Mouse (Mus musculus): ENCODE data around the gene Morc3. TPM values are rescaled to one million over a fixed set of nuclear protein-coding genes. Genes with fewer than 3 reads are reported as not detected.

The Morc3 gene
- polyA plus RNA-seq, 1 experiment: 25.1 TPM

DNA sequence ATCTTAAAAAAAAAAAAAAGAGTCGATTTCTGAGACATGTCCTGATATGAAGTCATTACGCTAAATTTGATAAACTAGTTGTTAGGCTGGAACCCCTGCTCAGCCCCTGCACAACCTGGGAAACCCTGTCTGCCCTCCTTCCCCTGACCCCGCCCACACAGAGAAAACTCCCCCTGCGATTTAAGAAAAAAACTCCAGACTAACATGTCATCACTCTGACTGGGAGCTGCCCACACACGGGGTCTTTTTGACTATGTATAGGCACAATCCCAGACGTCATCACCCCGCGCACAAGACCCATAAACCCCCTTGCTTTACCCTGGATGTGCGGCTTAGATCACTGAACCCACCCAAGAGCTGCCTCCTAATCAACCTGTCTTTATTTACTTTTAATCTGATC, 1.9 kb upstream of the Morc3 start:
- DNase-seq: no peak
- Histone ChIP-seq H3K4me3 (replicated peaks; ENCODE audit: insufficient read depth, low read depth, low read length) (no peak overlapping the region), H3K27me3 (ENCODE audit: control insufficient read depth, insufficient read depth, low read length) (no peaks in the 10 kb centered on the region), H3K4me1 (ENCODE audit: control insufficient read depth, insufficient read depth, low read length) (no peaks in the 10 kb centered on the region), H3K27ac (ENCODE audit: insufficient read depth, low read length) (no peak overlapping the region)
- WGBS: 93% methylated on average over 9 of the region's 9 CpGs
- no peak for TF ChIP-seq POLR2A (IDR thresholded peaks at IDR 0.05; ENCODE audit: borderline replicate concordance, insufficient read depth, low read length)
- no peak for TF ChIP-seq CTCF (IDR thresholded peaks at IDR 0.05; ENCODE audit: borderline replicate concordance, insufficient read depth, low read depth, low read length)

DNA sequence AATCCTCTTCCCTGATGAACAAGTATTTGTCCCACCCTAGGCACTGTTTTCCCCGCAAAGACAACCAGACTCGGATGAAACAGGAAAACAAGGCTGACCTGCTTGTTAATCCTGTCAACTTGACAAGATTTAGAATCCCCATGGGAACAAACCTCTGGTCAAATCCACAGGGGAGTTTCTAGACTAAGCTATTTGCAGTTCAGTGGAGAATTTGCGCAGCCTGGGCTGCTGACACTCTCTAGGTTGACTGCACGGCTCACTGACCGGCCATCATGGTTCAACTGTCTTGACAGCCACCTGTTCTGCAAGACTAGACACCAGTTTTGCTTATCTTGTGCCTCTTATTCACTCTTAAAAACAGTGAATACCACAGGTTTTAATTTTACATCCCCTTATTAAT, 1.0 kb upstream of the Morc3 start:
- no peak for TF ChIP-seq POLR2A (IDR thresholded peaks at IDR 0.05; ENCODE audit: borderline replicate concordance, insufficient read depth, low read length)
- TF ChIP-seq CTCF (IDR thresholded peaks at IDR 0.05; ENCODE audit: borderline replicate concordance, insufficient read depth, low read depth, low read length): no peak
- Histone ChIP-seq H3K27ac (ENCODE audit: insufficient read depth, low read length) (no peak overlapping the region), H3K4me3 (replicated peaks; ENCODE audit: insufficient read depth, low read depth, low read length) (no peak overlapping the region), H3K27me3 (ENCODE audit: control insufficient read depth, insufficient read depth, low read length) (no peaks in the 10 kb centered on the region), H3K4me1 (ENCODE audit: control insufficient read depth, insufficient read depth, low read length) (no peaks in the 10 kb centered on the region)
- 44% methylated on average over 5 of the region's 5 CpGs for WGBS
- no peak for DNase-seq

DNA sequence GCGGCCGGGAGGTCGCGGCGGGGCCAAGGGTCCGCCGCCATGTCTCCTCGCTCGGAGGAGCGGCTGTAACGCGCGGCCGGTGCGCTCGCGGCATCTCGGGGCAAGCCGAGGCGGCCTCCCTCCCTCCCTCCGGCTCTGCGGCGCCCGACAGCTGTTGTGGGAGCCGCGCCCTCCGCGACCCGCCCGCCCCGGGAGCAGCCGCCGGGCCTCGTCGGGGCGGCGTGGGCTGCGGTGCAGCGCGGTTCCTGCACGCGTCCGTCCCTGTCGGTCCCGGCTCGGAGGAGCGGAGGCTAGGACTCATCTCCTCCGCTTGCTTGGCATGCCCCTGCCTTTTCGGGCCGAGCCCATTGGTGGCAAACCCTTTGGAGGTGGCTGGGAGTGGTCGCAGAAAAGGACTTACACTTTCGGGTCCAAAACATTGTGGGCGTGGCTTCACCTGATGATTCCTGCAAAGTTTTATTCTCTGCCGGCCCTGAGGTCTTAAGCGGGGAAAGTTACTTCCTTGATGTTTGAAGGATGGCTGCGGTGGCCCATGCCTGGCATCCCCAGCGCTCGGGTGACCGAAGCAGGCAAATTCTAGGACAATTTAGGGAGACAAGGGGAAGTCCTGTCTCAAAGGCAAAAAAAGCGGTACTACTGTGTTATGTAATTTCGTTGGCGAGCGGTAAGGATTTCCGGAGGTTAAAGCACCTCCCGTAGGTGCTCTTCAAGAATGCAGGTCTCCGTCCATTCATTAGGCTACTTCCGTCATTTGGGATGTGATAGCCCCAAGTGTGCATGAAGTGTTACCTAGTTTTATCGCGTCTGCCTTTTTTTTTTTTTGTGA, 743 bp downstream of the Morc3 start:
- no peak for TF ChIP-seq CTCF (IDR thresholded peaks at IDR 0.05; ENCODE audit: borderline replicate concordance, insufficient read depth, low read depth, low read length)
- no peak for TF ChIP-seq POLR2A (IDR thresholded peaks at IDR 0.05; ENCODE audit: borderline replicate concordance, insufficient read depth, low read length)
- peak overlapping the region; percentile 27 for H3K27ac ChIP-seq (ENCODE audit: insufficient read depth, low read length)
- WGBS: under 1% methylated on average over 67 of the region's 69 CpGs
- peak overlapping the region; percentile 57 for H3K4me3 ChIP-seq (replicated peaks; ENCODE audit: insufficient read depth, low read depth, low read length)
- DNase-seq: peak in 1 of 2 experiments; percentile 68
- no peaks in the 10 kb centered on the region for H3K4me1 ChIP-seq (ENCODE audit: control insufficient read depth, insufficient read depth, low read length)
- no peaks in the 10 kb centered on the region for H3K27me3 ChIP-seq (ENCODE audit: control insufficient read depth, insufficient read depth, low read length)

DNA sequence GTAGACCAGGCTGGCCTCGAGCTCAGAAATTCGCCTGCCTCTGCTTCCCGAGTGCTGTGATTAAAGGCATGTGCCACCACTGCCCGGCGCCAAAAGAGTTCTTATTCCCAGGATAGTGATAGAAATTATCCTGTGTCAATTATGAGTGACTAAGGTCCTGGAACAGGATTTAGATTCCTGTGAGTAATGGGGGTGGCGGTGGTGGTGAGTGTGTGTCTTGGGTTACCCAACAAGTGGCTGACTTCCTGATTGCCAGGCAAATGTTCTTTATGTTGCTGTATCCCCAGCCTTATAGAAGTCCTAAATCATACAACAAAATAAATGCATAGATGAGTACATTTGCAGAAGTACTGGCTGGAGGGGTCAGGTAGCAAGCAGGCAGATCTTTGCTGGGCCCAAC, 1.6 kb downstream of the Morc3 start:
- 93% methylated on average over 6 of the region's 6 CpGs for WGBS
- H3K4me3 ChIP-seq (replicated peaks; ENCODE audit: insufficient read depth, low read depth, low read length): no peak overlapping the region
- peak; percentile 7 to 12 for DNase-seq
- H3K4me1 ChIP-seq (ENCODE audit: control insufficient read depth, insufficient read depth, low read length): no peaks in the 10 kb centered on the region
- H3K27me3 ChIP-seq (ENCODE audit: control insufficient read depth, insufficient read depth, low read length): no peaks in the 10 kb centered on the region
- TF ChIP-seq POLR2A (IDR thresholded peaks at IDR 0.05; ENCODE audit: borderline replicate concordance, insufficient read depth, low read length): no peak
- no peak for TF ChIP-seq CTCF (IDR thresholded peaks at IDR 0.05; ENCODE audit: borderline replicate concordance, insufficient read depth, low read depth, low read length)
- no peak overlapping the region for H3K27ac ChIP-seq (ENCODE audit: insufficient read depth, low read length)

DNA sequence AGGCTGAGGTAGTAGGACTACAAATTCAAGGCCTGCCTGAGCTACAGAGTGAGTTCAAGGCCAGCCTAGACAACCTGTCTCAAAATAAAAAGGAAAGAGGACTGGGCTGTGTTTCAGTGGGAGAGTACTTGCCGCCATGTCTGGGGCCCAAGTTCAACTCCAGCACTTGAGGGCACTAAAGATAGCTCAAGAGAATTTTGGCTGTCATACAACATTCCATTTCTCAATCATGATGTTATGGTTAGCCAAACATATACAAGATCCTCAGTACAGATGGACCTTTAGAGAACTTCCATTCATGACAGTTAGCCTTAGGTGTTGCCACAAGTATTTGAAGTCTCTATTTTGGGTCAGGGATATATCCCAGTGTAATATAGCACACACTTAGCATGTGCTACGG, 2.2 kb downstream of the Morc3 start:
- no peak overlapping the region for H3K27ac ChIP-seq (ENCODE audit: insufficient read depth, low read length)
- no peak overlapping the region for H3K4me3 ChIP-seq (replicated peaks; ENCODE audit: insufficient read depth, low read depth, low read length)
- H3K27me3 ChIP-seq (ENCODE audit: control insufficient read depth, insufficient read depth, low read length): no peaks in the 10 kb centered on the region
- TF ChIP-seq CTCF (IDR thresholded peaks at IDR 0.05; ENCODE audit: borderline replicate concordance, insufficient read depth, low read depth, low read length) (no peak), POLR2A (IDR thresholded peaks at IDR 0.05; ENCODE audit: borderline replicate concordance, insufficient read depth, low read length) (no peak)
- no peaks in the 10 kb centered on the region for H3K4me1 ChIP-seq (ENCODE audit: control insufficient read depth, insufficient read depth, low read length)
- WGBS: 90% methylated on average over 2 of the region's 2 CpGs
- DNase-seq: no peak

DNA sequence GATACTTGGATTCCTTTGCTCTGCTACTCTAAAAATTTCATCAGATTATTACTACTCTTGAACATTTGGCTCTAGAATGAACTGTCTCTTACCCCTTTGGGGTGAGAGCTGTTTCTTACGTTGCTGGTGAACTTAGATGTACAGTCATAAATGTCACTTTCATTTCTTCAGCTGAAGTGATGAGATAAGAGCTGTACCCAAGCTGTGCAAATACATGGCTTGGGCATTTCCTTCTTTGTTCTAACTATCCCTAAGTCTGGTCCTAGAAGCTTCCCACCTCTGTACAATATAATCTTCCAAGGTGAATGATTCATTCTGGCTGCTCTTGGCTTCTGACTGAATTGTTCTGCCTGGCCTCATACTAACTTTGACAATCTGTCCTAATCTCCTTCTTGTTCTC, 7.1 kb downstream of the Morc3 start:
- DNase-seq: no peak
- 91% methylated on average over 1 of the region's 1 CpGs for whole genome bisulfite sequencing
- Histone ChIP-seq H3K27me3 (ENCODE audit: control insufficient read depth, insufficient read depth, low read length) (no peaks in the 10 kb centered on the region), H3K4me1 (ENCODE audit: control insufficient read depth, insufficient read depth, low read length) (no peaks in the 10 kb centered on the region), H3K27ac (ENCODE audit: insufficient read depth, low read length) (no peak overlapping the region), H3K4me3 (replicated peaks; ENCODE audit: insufficient read depth, low read depth, low read length) (no peak overlapping the region)
- TF ChIP-seq POLR2A (IDR thresholded peaks at IDR 0.05; ENCODE audit: borderline replicate concordance, insufficient read depth, low read length) (no peak), CTCF (IDR thresholded peaks at IDR 0.05; ENCODE audit: borderline replicate concordance, insufficient read depth, low read depth, low read length) (no peak)

DNA sequence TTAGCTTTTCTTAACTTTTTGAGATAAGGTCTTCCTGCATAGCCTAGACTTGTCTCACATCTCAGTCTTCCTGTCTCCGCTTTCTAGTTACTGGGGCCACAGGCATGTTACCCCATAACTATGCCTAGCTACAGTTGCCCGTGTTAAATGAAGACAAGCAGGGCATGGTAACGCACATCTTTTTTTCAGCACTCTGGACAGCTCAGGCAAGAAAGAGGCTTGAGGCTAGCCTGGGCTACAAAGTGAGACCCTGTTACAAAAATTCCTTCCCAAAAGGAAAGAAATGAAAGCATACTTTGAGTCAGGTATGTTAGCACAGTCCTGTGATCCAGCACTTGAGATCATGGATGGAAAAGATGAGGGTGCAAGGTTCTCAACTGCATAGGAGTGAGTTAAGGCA, 18.6 kb downstream of the Morc3 start:
- no peak overlapping the region for H3K27ac ChIP-seq (ENCODE audit: insufficient read depth, low read length)
- 99% methylated on average over 3 of the region's 3 CpGs for WGBS
- no peaks in the 10 kb centered on the region for H3K4me1 ChIP-seq (ENCODE audit: control insufficient read depth, insufficient read depth, low read length)
- H3K4me3 ChIP-seq (replicated peaks; ENCODE audit: insufficient read depth, low read depth, low read length): no peak overlapping the region
- no peak for TF ChIP-seq POLR2A (IDR thresholded peaks at IDR 0.05; ENCODE audit: borderline replicate concordance, insufficient read depth, low read length)
- no peak for TF ChIP-seq CTCF (IDR thresholded peaks at IDR 0.05; ENCODE audit: borderline replicate concordance, insufficient read depth, low read depth, low read length)
- no peaks in the 10 kb centered on the region for H3K27me3 ChIP-seq (ENCODE audit: control insufficient read depth, insufficient read depth, low read length)
- no peak for DNase-seq

DNA sequence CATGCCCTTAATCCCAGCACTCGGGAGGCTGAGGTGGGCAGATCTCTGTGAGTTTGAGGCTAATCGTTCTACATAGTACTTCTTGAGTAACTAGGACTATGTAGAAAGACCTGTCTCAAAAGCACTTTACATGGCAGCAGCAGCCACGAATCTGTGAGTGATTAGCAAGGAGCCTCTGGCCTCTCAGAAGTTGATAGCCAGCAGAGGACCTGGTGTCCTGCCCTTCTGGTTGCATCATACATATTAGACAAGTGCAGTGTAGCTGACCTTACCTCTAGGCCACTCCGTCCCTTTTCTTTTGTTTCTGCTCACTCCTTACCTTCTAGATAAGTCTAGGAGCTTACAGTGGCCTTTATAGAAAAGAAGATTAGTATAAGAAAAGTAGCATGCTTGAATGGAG, 28.0 kb downstream of the Morc3 start:
- WGBS: 95% methylated on average over 4 of the region's 4 CpGs
- no peaks in the 10 kb centered on the region for H3K4me1 ChIP-seq (ENCODE audit: control insufficient read depth, insufficient read depth, low read length)
- no peaks in the 10 kb centered on the region for H3K27me3 ChIP-seq (ENCODE audit: control insufficient read depth, insufficient read depth, low read length)
- no peak overlapping the region for H3K27ac ChIP-seq (ENCODE audit: insufficient read depth, low read length)
- no peak for DNase-seq
- no peak overlapping the region for H3K4me3 ChIP-seq (replicated peaks; ENCODE audit: insufficient read depth, low read depth, low read length)
- TF ChIP-seq POLR2A (IDR thresholded peaks at IDR 0.05; ENCODE audit: borderline replicate concordance, insufficient read depth, low read length) (no peak), CTCF (IDR thresholded peaks at IDR 0.05; ENCODE audit: borderline replicate concordance, insufficient read depth, low read depth, low read length) (no peak)

Data from cerebellum, adult 2 months (tissue).